Mouse (Mus musculus) embryo, embryonic 11.5 days (tissue): Measurements from ENCODE around the gene Gadl1.

Experiments used
- DNase-seq: peaks from one replicate; pipeline ENCODE4 v3.0.0-alpha.2; 2012; ENCODE audit warnings: low read depth, low spot score

Gene Gadl1

GRCm38 (mm10) chr9:115909155-115909554 is at the start of gene Gadl1:
TSS of gene Gadl1 (plus strand) at chr9:115909455.
- no peak for DNase-seq

DNA sequence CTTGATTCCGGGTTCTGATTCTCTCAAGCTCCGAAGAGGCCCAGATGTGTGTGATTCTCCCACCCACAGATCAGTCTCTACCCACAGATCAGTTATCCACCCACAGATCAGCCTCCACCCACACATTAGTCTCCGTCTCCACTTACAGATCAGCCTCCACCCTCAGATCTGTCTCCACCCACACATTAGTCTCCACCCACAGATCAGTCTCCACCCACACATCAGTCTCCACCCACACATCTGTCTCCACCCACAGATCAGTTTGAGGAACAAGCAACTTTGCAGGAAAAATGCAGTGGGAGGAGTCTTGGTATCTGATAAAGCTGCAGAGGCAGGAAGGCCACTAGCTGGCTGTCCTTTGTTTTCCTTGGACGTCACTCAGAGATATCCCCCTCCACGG is 46.5 kb upstream of the Gadl1 start:
- DNase-seq = no peak

GRCm38 (mm10) chr9:115863326-115863725 is 45.9 kb upstream of the Gadl1 start:
- no peak for DNase-seq

GRCm38 (mm10) chr9:115867277-115867676 is 42.0 kb upstream of the Gadl1 start:
- DNase-seq = no peak

DNA sequence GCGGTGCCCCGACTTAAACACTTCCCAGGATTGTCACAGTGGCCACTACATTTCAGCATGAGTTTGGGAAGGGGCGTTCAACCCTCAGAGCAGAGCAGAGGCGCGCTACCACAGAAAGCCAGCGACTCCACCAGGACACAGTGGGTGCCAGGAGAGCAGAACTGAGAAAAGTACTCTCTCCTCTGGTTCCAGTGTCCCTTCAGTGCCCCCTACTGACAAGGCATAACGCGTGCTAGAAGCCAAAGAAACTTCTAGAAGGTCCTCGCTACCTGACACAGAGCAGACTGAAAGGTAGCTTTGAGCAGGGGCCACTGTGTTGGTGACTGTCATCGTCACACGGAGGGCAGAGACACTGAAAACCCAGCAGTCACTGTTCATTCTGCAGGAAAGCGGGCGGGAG is 39.1 kb upstream of the Gadl1 start:
- no peak for DNase-seq

GRCm38 (mm10) chr9:115870640-115871039 is 38.6 kb upstream of the Gadl1 start:
- DNase-seq = no peak

DNA sequence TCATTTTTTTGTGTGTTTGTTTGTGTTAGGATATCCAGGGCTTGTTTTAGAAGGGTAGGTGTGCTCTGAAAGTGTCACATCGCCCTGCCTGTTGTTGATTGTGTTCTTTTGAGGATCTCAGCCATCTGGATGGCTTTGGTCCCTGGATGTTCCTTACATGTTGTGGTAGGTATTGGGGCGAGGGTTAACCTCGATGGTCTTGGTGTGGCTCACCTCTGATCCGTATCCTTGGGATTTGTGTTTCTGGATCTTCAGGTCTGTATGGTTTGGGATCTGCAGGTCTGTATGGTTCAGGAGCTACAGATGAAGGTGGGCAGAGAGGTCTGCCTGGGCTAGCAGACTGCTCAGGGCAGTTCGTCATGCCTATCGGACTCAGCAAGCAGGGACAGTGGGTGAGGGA is 28.8 kb upstream of the Gadl1 start:
- no peak for DNase-seq

DNA sequence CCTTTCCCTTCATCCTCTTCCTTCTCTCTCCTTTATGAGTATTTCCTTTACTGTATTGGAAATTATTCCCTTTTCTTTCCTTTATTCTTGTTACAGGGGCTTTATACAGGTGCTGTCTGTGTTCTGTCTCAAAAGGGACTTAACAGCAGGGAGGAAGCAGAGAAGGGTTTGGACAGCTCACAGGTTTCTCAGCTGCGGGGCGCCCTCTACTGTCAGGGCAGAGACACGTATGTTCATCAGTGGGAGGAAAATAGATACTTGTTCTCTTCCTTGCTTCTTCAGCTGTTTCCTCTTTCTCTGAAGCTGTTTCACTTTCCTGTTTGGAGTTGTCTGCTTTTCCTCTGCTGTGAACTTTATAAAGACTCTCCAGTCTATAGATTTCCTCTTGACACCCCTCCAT is 28.1 kb upstream of the Gadl1 start:
- DNase-seq = no peak

DNA sequence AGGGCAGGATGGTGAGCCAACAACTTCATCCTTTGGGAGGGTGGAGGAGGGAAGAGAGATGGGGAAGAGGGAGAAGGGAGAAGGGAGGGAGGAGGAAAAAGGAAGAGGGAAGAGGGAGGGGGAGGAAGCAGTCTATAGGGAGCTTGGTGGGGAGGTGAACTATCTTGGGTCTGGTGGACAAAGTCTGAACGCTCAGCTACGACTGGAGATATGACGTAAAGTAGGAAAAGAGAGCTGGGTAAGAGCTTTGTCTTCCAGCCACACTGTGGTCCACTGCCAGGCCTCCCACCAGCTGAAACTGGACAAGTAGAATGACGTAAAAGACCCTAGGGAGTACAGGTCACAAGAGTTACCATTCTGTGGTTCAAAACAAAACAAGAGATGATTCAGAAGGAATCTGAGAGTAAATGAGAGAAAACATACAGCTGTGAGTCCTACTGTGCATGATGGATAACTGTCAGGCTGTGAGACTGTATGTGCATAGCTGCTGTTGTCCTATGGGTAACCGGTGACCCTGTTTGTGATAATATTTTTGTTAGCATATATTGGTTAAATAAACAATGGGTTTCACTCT is 26.5 kb upstream of the Gadl1 start:
- no peak for DNase-seq

DNA sequence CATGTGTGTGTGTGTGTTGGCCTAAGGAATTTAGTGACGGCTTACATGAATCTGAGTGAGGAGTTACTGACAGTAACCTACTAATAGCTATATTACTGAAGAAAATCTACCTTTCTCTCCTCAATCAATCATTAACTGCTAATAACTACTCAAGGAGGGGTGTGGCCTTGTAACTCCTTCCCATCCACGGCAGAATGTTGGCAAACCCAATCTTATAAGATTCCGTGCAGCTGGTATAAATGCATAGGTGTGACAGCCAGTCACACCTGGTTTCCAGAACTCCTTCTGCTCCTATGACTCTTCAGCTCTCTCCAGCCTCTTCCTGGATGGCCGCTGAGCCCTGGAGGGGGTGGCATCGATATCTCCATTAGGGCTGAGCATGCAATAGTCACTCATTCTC is 25.8 kb upstream of the Gadl1 start:
- no peak for DNase-seq

DNA sequence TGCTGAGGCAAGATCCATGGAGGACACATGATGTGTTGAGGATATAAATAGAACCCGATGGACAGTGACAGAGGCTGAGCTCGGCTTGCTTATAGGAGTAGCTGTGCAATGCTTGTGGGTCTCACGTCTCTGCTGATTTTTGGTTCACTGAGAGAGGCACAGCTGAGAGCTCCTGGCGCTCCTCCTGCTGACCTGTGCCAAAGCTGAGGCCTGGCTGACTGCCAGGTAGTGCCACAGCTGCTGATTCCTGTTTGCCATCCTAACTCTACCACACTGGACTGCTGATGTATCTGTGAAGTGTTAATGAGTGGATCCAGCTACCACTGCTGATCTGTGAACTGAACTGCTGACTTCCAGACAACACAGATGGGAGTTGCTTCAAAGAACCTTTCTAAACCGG is 21.7 kb upstream of the Gadl1 start:
- no peak for DNase-seq

- no peak for DNase-seq
Observed at GRCm38 (mm10) chr9:115893131-115893530, 16.1 kb upstream of the Gadl1 start.

- no peak for DNase-seq
Observed at GRCm38 (mm10) chr9:115893947-115894346, 15.3 kb upstream of the Gadl1 start.

DNA sequence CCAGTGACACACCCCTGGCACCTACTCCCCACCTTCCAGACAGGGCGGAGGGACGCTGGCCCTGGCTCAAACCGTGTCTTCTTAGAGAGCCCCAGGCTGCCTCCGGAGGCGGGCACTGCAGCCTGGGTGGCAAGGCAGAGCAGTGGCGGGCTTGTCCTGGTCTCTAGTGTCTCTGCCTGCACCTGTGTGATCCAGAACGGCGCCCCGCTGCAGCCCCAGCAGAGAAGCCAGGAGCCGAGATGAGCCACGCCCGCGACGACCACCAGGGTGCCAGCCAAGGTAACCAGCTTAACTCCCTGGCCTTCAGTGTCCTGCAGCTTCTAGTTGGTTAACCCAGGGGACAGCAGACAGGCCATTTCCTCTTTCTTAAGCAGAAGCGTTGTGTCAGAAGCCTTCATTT is 930 bp upstream of the Gadl1 start:
- no peak for DNase-seq

DNA sequence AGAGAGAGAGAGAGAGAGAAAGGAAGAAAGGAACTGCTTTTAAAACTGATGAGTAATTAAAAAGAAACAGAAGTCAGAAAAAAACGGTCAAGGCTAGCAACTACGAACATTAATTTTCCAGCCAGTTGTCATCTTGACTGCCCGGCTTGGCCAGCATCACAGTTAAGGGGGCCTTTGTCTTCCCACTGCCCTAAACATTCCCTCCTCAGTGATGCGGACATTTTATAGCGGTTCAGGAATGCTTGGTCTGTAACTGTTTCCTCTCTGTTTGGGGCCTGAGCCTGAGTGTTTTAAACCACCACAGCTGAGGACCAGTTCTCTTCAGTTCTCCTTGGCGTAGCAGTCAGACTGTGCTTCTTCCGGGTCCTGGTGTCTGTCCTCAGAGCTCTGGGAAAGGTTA is 4.8 kb downstream of the Gadl1 start:
- DNase-seq = no peak

DNA sequence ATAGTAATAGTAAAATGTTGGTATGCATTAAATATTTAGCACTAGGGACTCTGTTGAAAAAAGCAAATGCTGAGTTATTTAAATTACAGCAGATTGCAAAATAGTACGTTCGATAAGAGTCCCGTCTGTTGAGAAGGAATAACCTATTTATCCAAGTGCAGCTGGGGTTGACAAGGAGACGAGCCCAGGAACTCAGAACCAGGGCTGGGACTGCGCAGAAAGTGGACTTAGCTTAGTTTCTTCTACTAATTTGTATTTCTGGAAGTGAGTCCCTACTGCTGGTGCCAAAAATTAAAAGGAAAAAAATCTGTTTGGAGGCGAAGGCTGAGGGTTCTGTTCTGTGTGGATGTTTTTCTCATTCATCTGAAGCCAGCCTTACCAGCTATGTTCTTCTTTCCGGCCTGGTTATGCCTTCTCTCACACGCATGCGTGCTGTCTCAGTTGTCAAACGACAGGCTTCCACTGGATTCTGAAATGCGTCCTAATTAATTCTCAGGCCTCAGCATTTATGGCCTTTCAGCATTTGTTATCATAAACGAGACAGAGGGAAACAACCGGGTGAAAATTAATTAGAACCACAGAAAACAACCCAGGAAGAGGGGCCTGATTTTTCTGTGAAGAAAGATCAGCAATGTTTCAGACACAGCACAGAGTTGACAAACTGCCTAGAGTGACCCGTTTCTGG is 6.5 kb downstream of the Gadl1 start:
- no peak for DNase-seq

GRCm38 (mm10) chr9:115919736-115920135 is 10.5 kb downstream of the Gadl1 start:
- no peak for DNase-seq

GRCm38 (mm10) chr9:115922662-115923061 is 13.4 kb downstream of the Gadl1 start:
- no peak for DNase-seq

DNA sequence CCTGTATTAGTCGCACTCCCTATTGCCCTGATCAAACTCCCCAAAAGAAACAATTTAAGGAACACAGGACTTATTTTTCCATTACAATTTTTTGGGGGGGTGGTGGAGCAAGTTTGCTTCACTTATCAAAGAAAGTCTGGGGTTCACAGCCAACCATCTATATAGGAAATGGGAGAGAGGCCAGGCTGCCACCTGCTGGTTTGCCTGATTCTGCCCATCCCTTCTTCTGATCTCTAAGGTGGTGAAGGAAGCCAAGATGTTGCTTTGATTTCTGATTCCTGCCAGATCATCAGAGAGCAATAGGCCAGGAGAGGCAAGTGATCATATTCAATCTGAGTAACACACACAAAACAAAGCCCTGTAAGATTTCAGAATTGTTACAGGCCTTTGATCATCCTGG is 14.8 kb downstream of the Gadl1 start:
- DNase-seq = no peak

DNA sequence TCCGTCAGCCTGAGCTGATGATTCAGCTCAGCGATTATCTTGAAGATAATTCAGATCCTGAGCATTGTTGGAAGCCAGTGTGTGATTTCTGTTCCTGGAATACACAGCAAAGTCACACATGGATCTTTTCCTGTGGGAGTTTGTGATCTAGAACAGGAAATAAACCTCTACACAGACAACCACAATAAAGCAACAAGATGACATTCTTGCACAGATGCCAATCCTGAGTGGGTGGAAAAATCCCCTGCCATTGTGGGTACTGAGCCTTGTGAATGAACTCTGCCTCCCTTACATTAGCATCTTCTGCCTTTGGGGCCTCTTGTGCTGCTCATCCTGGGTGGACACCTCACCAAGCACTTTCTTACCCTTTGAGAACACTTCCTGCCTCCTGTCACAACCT is 22.5 kb downstream of the Gadl1 start:
- no peak for DNase-seq

DNA sequence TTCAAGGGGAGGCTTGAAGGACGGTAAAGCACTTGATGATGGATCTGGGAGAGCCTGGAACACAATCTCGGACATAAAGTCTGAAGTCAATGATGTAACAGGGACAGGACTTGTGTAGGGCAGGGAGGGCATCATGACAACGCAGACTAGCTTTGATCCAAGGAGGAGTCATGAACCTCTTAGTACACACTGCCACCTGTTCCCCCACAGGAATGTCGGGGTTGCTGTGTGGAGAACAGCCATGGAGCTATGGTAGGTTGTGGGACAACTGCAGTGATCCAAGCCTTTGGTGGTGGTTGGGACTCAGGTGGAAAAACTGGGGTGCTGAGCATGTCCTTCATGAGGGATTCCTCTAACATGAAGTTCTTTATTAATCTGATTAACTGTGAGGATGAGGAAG is 23.5 kb downstream of the Gadl1 start:
- DNase-seq = no peak

DNA sequence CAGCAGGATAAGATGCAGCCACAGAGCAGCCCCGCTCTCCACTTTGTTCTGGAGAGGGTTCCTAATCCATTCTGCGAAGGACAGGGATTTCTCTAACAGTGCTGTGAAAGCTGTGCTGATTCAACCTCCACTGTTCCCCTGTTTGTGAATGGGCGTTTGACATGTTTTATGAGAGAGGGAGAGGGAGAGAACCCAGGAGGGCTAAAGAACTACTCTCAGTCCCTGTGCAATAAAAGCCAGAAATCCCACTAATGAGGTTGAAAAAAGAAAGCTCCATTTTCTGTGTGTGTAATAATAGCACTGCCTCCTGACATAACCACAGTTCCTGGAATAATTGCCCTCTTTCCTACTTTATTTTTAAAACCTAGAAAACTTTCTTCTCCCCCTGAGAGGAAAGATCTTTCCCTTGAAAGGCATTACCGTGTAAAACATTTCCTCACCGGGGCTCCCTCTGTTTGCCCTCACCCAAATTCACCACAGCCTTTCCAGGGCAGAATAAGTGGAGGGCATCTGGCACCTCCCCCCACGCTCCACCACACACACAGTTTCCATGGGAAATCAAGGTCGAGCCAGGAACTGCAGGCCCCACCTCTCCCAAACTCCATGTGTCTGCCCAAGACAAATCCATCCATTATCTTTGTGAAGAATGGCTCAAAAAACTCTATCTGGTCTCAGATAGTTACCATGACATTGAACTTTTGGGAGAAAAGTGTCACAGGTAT is 24.1 kb downstream of the Gadl1 start:
- DNase-seq = no peak

DNA sequence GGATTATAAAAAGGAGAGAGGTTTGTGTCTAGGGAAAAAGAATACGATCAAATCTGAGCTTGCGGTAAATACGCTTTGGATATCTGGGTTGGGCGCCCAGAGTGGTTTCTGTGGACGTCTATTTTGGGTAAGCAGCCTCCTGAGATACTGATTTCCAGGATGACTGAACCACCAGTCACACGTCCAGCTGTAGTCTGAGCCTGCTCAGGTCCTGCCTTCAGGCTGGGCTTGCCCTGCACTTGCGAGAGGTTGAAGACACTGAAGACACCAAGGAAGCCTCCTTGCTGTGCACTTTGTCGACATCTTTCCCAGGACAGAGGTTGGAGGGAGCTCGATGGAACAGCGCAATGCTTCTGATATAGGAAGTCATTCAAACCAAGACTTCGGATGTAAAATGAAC is 25.0 kb downstream of the Gadl1 start:
- DNase-seq = no peak
